Mouse (Mus musculus) G1E-ER4 (cell line): ENCODE results near the gene Cyp2d10. TPM values are rescaled to one million over a fixed set of nuclear protein-coding genes. Genes with fewer than 3 reads are reported as not detected.

ENCODE experiments used
- GATA1 ChIP-seq: IDR thresholded peaks from one replicate; pipeline ENCODE4 v1.8.0; 2012; ENCODE audit warnings: low read length, inconsistent platforms
- polyA plus RNA-seq: library from polyadenylated mRNA; stranded (reverse); fragments of >175 nt; gene quantifications from 2 replicates; pipeline ENCODE4 v1.2.3, GENCODE M21; 2012

Cyp2d10 gene
- polyA plus RNA-seq, result not detected in 2 replicates

DNA sequence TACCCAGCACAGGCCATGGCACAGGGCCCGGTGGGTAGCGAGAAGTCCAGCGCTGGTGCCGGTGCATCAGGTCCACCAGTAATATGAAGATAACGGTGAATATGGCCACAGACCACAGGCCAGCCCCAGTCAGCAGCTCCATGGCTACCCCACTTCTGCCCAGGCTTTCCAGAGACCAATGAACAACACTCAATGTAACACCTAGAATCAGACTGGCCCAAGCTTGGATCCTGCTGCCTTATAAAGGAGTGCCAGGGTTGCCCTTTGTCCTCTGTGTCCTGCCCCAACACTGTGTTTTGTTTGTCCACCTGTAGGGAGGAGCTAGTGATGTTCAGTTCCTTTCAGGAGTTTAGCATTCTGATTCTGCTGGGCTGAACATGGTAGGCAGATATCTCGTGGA lies at the start of gene Cyp2d10:
Gene Cyp2d10 (minus strand): TSS at position 215 of the 400 bp plus-strand sequence.
- no peak for TF ChIP-seq GATA1

DNA sequence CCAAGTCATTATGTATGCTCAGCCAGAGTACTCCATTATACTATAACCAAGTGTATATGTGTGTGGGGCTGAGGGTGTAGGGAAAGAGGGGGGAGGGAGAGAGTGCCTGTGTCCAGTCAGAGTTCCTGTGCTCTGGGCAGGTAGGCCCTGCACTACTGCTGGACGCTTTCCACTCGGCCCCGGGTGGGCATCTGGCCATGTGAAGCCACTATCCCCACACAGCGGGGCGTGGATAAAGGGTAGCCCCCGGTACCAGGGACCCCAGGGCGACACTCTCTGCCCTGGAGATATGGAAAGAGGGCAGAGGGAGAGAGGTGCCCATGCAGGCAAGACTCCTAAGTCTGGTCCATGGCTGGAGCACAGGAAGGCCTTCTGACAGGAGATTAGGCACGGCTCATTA lies 38.2 kb upstream of the Cyp2d10 start:
- TF ChIP-seq GATA1, result no peak

DNA sequence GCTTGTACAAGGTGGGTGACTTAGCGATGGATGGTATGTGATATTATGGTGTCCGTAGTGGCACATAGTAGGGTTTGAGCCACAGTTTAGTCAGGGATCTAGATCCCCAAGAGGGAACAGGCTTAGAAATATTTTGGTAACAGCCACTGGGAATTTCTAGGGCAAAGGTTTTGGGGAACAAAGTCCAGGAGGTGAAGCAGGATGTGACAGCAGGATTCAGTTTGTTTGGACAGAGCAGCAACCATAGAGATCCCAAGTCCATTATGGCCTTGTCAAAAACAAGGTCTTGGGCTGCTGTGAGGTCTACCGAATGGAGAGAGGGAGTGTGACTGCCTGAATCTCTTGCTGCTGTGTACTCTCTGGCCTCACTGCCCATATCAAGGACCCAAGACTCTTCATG lies 36.7 kb upstream of the Cyp2d10 start:
- no peak for TF ChIP-seq GATA1

DNA sequence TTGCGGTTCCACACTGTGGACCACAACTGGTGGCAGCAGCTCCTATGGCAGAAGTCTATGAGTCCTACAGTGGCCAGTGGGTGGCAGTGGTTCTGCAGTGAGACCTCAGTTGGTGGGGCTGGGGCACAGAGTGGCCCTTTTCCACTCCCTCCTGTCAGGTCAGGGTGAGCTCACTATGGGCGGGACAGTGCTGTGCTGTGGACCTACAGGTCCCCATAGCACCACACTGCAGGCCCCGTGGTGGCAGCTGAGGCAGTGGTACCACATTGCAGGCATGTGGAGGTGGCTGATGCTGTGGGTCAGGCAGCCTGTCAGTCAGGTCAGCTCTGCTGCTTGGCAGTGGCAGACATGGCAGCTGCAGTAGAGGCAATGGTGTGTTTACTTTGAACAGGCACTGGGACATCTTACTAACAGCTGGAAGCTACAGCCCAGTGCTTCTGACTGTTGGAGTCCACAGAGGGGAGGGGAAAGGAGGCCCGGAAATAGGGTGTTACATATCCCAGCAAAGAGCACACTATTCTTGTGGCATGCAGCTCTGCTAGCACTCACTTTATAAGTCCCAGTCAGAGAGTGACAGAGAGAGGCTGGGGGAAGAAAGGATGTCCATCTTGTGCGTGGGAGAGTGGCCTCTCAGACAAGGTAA lies 31.1 kb upstream of the Cyp2d10 start:
- no peak for TF ChIP-seq GATA1

DNA sequence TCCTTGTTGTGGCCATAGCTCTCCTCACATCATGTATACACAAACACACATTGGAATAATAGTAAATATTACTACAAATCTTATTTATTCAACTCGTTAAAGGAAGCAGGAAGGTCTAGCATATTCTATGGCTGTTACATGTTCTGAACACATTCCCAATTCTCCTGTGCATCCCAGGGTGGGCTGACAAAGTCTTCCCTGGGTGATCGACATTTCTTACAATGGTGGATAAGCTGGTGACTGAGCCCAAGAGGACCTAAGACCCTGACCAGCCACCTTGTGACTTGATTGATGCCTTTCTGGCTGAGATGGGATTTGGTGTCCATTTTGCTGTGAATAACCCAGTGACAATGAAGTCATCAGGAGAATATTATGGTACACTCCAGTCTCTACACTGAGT lies 28.6 kb upstream of the Cyp2d10 start:
- no peak for TF ChIP-seq GATA1

DNA sequence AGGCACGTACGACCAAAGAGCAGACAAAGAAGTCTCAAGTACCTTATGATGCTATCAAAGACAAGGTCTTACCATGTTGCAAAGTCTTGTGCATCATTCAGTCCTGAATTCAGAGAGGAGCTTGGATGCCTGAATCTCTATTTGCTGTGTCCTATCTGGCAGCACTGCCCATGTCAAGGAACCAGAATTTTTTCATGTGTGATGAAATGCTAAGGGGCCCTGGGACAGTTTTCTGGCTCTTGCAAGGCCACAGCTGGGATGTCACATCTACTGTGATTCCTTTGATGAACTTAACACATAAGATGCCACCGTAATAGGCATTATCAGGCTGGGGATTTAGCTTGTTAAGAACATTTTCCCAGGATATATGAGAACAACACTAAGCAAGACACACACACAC lies 28.0 kb upstream of the Cyp2d10 start:
- TF ChIP-seq GATA1, result no peak

DNA sequence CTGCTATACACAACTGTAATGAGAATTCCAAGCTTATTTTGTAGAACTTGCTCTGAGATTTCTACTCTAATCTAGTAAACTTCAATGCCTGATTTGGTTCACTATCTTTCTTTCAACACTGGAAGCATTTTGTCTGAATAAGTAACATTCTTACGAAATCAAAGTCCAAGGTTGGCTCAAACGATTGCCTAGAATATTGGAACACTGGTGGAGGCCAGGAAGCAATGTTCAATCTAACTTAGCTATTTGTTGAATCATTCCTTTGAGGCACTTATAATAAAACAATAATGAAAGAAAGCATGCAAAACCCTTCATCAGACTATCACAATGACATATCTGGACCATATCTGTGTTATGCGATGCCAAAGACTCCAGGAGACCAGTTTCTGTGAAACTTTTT lies 27.5 kb upstream of the Cyp2d10 start:
- TF ChIP-seq GATA1, result no peak

DNA sequence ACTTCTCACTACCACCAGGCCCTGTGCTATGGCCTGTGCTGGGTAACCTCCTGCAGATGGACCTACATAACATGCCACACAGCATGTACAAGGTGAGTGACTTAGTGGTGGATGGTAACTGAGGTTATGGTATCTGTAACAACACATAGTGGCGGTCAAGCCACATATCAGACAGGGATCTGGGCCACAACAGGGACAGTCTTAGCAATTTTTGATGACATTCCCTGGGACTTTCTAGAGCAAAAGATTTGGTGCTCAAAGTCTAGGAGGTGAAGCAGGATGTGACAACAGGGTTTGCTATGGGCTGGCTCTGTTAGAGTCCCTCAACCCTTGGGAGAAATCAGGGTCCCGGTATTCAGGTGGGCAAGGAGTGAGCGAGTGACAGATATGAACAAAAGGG lies 26.6 kb upstream of the Cyp2d10 start:
- TF ChIP-seq GATA1, result no peak

DNA sequence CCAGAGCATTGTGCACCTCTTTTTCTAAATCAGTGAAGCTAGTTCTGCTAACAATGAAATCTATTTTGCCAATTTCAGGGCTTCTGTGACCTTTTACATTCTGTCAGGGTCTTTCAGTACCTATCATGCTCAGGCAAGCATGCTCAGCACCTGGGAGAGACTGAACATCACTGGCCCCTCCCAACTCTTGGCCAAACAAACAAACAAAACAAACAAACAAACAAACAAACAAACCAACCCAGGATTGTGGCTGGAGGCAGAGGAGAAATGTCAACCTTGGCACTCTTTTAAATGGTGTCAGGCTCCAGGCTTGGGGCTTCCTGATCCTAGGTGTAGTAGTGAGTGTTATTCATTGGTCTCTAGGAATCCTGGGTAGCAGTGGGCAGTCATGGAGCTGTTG lies 26.1 kb upstream of the Cyp2d10 start, which contains the start of gene Cyp2d9:
Gene Cyp2d9 (plus strand): TSS at position 301 of the 400 bp plus-strand sequence.
- no peak for TF ChIP-seq GATA1

DNA sequence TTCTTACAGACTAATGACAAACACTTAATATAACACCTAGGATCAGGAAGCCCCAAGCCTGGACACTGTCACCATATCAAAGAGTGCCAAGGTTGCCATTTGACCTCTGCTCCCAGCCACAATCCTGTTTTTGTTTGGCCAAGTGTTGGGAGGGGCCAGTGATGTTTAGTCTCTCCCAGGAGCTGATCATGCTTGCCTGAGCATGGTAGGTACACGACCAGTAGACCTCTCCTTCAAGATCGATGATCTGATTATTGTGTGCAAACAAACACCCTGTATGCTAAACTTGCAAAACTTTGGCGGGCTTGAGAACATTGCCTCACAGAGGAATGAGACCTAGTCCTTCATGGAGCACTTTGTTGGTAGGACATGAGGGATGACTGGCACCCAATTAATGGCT lies 16.5 kb upstream of the Cyp2d10 start:
- no peak for TF ChIP-seq GATA1

DNA sequence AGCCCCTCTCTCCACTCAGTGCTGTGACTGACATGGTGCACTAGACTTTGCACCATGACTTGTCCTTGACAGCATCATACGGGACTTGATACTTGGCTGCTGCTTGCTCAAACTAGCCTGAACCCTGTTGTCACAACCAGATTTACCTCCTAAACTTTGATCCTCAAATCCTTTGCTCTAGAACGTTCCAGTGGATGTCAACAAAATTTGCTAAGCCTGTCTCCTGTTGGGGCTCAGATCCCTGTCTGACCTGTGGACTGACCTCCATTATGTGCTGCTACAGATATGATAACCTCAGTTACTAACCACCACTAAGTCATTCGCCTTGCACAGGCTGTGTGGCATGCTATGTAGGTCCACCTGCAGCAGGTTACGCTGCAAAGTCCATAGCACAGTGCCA lies 15.9 kb upstream of the Cyp2d10 start:
- TF ChIP-seq GATA1, result no peak

DNA sequence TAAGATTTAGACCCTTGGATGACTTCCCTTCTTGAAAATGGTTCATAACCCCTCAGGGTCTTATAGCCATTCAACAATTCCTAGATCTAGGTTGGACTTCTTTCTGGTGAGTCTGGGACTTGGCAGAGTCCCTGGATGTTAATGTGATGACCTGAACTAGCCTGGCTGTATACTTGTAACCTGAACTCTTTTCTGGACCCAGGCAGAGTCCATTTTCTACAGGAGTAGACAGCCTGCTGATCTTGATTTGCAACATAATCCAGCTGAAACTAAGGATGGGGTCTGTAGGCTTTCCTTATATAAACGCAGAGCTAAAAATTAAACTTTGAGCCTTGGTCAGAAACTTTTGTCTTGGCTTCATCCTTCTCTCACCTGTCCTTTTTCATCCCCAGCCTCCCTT lies 11.6 kb upstream of the Cyp2d10 start:
- TF ChIP-seq GATA1, result no peak

DNA sequence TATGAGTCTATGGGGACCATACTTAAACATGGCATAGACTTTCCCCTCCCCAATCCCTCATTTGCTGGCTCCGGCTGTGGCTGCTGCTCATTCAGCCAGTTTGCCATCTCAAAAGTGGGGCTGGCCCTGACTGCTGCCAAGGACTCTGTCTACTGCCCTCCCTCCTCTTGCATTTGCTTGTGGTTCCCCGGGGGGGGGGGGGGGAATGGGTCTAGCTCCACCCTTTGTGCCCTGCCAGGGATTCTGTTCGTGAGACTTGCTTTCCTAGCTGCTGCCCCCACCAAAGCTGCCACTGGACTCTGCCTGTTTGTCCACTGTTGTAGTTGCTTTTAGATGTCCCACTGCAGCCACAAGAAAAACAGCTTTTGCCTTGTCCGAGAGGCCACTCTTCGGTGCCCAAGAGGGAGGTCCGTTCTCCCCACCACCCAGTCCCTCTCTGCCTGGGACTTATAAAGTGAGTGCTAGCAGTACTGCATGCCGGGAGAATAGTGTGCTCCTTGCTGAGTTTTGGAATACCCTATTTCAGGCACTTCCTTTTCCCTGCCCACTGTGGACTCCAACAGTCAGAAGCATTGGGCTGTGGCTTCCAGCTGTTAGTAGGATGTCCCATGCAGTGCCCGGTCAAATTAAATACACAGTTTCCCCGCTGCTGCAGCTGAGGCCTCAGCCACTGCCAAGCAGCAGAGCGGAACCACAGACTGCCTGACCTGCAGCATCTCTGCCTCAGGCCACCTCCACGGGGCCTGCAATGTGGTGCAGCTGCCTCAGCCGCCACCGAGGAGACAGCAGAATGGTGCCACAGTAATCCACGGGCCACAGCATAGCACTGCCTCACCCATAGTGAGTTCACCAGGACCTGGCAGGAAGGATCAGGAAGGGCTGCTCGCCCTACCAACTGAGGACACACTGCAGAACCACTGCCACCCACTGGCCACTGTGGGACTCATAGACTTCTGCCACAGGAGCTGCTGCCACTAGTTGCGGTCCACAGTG lies 10.1 kb upstream of the Cyp2d10 start:
- no peak for TF ChIP-seq GATA1

DNA sequence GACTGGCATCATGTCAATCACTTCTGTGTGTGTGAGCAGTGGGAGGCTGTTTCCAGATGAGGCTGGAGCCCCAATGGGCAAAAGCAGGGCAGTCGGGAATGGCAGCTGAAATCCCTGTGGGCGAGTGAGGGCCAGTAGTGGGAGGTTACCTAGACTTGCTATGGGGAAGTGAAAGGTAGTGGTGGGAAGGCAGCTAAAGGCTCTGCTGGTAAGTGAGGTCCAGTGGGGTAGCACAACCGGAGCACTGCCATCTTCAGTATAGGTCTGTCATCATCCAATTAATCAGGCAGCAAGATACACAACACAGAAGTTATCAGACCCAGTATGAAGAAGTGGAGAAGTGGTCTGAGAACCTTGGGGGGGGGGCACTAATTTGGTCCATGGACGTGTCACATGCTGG lies 541 bp upstream of the Cyp2d10 start:
- TF ChIP-seq GATA1, result no peak

DNA sequence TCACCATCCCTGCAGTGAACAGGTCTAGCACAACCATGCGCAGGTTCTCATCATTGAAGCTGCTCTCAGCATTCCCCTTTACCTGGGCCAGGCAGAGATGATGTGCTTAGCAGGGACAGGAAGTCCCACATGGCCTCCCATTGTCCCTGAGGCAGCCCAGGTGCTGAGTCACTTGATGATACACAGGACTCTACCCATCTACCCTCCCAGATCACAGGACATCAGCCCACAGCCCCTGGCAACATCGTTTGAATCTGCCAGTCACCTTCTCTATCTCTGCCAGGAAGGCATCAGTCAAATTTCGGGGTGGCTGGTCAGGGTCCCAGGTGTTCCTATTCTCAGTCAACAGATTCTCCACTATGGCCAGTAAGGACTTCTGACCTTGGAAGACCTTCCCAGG lies 2.8 kb downstream of the Cyp2d10 start:
- TF ChIP-seq GATA1, result no peak

DNA sequence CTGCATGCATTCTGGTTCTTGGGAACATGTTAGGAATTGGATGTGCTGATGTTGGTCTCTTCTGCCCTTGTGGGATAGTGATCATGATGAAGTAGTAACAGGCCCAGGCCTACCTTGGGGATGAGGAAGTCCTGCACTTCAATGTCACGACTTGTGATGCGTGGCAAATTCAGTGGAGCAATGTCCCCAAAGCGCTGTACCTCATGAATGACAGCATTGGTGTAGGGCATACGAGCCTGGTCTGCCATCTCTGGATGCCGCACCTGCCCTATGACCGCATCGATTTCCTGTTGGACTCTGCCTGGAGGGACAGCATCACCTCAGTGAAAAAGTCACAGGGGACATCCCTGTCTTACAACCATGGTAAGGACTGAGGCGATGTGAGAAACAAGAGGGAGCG lies 3.4 kb downstream of the Cyp2d10 start:
- TF ChIP-seq GATA1, result no peak

DNA sequence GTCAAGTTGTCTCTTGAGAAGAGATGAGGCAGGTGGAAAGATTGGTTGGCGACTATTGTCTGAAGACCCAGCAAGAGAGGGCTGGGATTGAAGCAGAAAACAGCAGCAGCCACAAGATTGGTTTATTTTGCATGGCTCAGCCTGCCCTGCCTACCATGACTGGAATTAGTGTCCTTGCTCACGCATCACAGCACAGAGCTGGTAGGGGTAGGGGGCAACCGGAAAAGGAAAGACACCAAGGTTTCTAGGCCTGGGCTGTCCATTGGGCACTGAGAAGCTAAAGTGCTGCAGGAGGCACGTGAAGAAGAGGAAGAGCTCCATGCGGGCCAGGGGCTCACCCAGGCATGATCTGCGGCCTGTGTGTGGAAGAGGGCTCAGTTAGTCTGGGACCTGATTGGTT lies 4.3 kb downstream of the Cyp2d10 start:
- TF ChIP-seq GATA1, result no peak
